Mouse (Mus musculus) adrenal gland, postnatal 10 days (tissue): Measurements from ENCODE around the gene Clcf1. TPM values are rescaled to one million over a fixed set of nuclear protein-coding genes. Genes with fewer than 3 reads are reported as not detected.
A peak's percentile ranks its signal among the peaks of the same experiment; 100 is the strongest.

Experiments
- DNase-seq: peaks from one replicate; pipeline ENCODE4 v3.0.0; 2021; ENCODE audit warnings: mixed read lengths
- long read RNA-seq, 2 experiments: library from polyadenylated mRNA; stranded (forward); transcript quantifications; one replicate each; pipeline ENCODE4 v2.0.0; 2021
- total RNA-seq, 2 experiments: library from RNA; stranded (reverse); gene quantifications; 2 replicates each; pipeline ENCODE4 v1.2.3; 2021

Clcf1 gene
- total RNA-seq: 1 to 10 TPM; 8.3 to 9.8 TPM
- long read RNA-seq, experiment 1, partial matches to known transcripts: 0 of 3 reads
- long read RNA-seq, experiment 1, other reads (novel, unspliced or antisense): 1 of 3 reads
- long read RNA-seq, experiment 2, partial matches to known transcripts: 0 of 4 reads
- long read RNA-seq, experiment 2, other reads (novel, unspliced or antisense): 2 of 4 reads

GRCm38 (mm10) chr19:4214071-4214770 lies at the start of gene Clcf1, which contains the start of gene AC109138.7:
TSS of gene Clcf1 (plus strand) at chr19:4214238.
TSS of gene AC109138.7 (plus strand) at chr19:4214357.
- DNase-seq: peak; percentile 69

GRCm38 (mm10) chr19:4164721-4165120 lies 49.3 kb upstream of the Clcf1 start:
- peak; percentile 67 for DNase-seq

GRCm38 (mm10) chr19:4166678-4167476 lies 47.2 kb upstream of the Clcf1 start:
- DNase-seq: peak; percentile 33

- DNase-seq: peak; percentile 100
Observed at GRCm38 (mm10) chr19:4169378-4169784, 44.7 kb upstream of the Clcf1 start.

- DNase-seq: no peak
Observed at GRCm38 (mm10) chr19:4169810-4170209, 44.2 kb upstream of the Clcf1 start.

GRCm38 (mm10) chr19:4170723-4171392 lies 43.2 kb upstream of the Clcf1 start:
- DNase-seq: no peak

- no peak for DNase-seq
Observed at GRCm38 (mm10) chr19:4171393-4172290, 42.4 kb upstream of the Clcf1 start.

- DNase-seq: no peak
Observed at GRCm38 (mm10) chr19:4172925-4173324, 41.1 kb upstream of the Clcf1 start.

- DNase-seq: peak; percentile 65
Observed at GRCm38 (mm10) chr19:4175368-4175947, 38.6 kb upstream of the Clcf1 start, which contains the start of gene Carns1. TSS of gene Carns1 (minus strand) at chr19:4175479.

GRCm38 (mm10) chr19:4180411-4180810 lies 33.6 kb upstream of the Clcf1 start:
- DNase-seq: no peak

- DNase-seq: peak; percentile 85
Observed at GRCm38 (mm10) chr19:4181892-4182291, 32.1 kb upstream of the Clcf1 start.

- DNase-seq: no peak
Observed at GRCm38 (mm10) chr19:4183689-4184088, 30.3 kb upstream of the Clcf1 start.

- no peak for DNase-seq
Observed at GRCm38 (mm10) chr19:4184976-4185975, 28.8 kb upstream of the Clcf1 start.

GRCm38 (mm10) chr19:4187303-4187702 lies 26.7 kb upstream of the Clcf1 start:
- DNase-seq: no peak

GRCm38 (mm10) chr19:4189051-4189620 lies 24.9 kb upstream of the Clcf1 start:
- DNase-seq: no peak

GRCm38 (mm10) chr19:4190831-4191334 lies 23.2 kb upstream of the Clcf1 start, which contains the start of gene Tbc1d10c:
TSS of gene Tbc1d10c (minus strand) at chr19:4191284.
- no peak for DNase-seq

- peak; percentile 99 for DNase-seq
Observed at GRCm38 (mm10) chr19:4191528-4192250, 22.3 kb upstream of the Clcf1 start, which contains the start of gene Ppp1ca. TSS of gene Ppp1ca (plus strand) at chr19:4192065.
